Mouse (Mus musculus): ENCODE results near the gene Pcnx. TPM values are rescaled to one million over a fixed set of nuclear protein-coding genes. Genes with fewer than 3 reads are reported as not detected.

Gene Pcnx
- total RNA-seq, 2 experiments from 2014 or later = 91.5 to 99.8 TPM

DNA sequence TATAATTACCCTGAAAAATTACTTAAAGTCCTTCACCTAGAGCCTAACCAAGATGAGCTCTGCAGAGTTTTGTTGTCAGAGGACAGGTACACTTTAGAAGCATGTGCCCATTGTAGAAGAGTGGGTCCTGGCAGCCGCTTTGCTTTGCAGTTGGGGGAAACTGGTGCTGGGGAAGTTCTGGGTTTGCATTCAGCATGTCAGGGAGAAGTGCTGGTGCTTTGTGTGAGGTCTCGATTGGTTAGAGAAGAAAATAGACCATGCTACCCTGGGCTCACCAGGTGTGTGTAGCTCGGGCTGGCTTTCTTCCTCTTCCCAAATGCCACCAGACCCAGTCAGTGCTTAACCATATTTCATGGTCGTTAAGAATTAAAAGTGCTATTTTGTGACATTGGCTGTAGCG lies 25.2 kb downstream of the Pcnx start:
- intact Hi-C loops (cut with DNase I) = no loop called here
- DNase-seq (ENCODE audit: low spot score in 2 of 2) = no peak

DNA sequence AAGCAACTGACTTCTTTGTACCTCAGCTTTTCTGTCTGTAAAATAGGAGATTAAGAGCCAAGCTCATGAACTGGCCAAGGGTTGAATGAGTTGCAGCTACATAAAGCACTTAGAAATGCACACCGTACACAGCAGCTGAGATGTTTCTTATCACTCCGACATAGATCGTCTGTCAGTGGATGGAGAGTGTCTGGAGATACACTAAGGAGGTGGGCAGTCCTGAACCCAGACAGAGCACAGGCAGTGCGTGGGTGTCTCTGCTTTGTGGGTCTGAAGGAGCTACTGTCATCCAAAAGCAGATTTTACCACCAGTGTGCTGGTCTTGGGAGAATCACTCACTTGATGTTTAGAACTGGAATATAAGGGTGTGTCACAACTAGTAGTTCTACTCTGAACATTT lies 26.2 kb downstream of the Pcnx start:
- no peak for DNase-seq (ENCODE audit: low spot score in 2 of 2)
- intact Hi-C loops (cut with DNase I) = no loop called here

DNA sequence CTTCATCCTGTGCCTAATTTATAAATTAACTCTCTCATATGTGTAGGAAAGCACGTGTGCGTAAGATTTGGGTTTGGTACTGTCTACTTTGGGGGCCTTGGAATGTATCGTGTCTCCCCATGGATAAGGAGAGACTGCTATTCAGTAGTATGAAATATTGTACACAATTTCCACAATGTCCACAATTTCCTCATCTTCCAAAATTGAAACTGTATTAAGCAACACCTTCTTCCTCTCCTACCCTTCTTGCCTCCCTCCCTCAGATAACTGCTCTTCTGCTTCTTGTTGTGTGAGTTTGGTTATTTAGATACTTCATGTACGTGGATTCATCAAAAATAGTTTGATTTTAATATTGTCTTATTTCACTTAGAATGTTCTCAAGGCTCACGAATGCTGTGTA lies 29.1 kb downstream of the Pcnx start:
- intact Hi-C loops (cut with DNase I) = no loop called here
- no peak for DNase-seq (ENCODE audit: low spot score in 2 of 2)

DNA sequence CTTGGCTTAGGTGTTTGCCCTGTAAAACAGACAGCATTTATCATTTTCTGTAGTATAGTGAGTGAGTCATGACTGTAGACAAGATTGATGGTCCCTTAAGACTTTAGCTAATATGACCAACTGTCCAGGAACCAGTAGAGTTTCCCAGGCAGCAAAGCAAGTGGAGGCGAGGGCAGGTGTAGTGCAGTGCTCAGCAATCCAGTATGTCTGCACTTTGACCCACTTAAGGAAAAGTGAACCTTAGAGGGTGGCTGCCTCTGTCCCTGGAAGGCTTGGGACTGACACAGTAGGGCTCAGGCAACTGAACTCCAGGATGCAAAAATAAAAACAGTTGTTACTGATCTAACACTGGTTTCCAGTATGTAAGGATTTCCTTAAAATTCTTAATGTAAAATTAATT lies 32.1 kb downstream of the Pcnx start:
- DNase-seq (ENCODE audit: low spot score in 2 of 2) = no peak
- intact Hi-C loops (cut with DNase I) = no loop called here

DNA sequence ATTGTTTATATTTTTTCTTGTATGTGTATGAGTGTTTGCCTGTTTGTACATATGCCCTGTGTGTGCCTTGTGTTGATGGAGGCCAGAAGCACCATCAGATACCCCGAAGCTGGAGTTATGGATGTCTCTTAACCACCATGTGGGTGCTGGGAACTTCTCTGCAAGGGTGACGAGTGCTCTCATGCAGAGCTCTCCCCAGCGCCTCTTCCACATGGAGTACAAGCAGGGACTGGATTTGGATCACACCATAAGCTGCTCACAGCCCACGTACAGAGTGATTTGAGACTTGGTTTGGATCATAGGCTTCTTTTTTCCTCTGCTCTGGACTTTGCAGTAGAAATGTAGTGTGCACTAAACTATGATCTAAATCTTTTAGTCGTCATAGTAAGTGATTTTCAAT lies 34.5 kb downstream of the Pcnx start:
- intact Hi-C loops (cut with DNase I) = no loop called here
- peak in 1 of 2 experiments; percentile 85 for DNase-seq (ENCODE audit: low spot score in 2 of 2)

DNA sequence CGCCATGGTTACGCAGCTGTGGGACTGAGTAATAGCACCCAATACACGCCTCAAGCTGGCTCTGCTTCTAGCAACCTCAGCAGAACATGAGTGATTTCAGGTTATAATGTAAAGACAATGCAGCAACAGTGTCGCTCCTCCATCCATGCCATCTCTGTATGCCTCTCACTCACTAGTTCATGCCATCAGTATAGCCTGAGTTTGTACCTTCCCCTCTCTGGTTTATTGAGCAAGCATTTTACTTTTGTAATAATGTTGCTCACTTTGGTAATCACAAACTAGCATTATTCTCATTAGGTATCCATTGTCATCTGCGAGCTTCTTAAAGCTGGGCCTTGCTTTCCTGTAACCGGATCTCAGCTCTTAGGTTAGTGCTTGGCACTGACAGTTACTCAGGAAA lies 36.2 kb downstream of the Pcnx start:
- intact Hi-C loops (cut with DNase I) = no loop called here

DNA sequence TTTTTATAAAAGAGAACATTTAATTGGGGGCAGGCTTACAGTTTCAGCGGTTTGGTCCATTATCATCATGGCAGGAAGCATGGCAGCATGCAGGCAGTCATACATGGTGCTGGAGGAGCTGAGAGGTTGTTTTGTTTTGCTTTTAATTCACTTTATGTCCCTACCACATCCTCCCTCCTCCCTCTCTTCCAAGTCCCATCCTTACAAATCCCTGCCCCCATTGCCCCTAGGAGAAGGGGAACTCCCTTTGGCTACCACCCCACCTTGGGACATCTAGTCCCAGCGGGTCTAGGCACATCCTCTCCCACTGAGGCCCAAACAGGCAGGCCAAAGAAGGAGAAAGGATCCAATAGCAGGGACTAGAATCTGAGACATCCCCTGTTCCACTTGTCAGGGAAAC lies 44.6 kb downstream of the Pcnx start:
- no peak for DNase-seq (ENCODE audit: low spot score in 2 of 2)
- intact Hi-C loops (cut with DNase I) = no loop called here

More for the DNA sequence above, 36.2 kb downstream of the Pcnx start:
- peak in 1 of 2 experiments; percentile 12 for DNase-seq (ENCODE audit: low spot score in 2 of 2)

DNA sequence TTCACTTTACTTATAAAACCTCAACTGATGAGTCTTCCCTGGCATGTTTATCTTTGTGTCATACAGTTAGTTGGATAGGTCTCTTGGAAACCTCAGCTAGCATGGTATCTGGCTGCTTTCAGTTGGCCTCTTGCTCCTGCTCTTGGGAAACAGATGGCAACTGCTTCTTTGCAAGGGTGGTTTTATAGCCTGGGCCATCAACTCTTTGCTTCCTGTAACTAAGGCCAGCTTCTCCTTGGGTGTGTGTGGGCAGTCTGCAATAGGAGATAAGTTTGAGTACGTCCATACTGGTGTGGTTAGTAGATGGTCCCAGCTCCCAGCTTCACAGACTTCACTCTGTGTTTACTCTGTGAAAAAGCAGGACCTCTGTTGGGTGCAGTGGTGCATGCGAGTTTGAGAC lies 46.0 kb downstream of the Pcnx start:
- intact Hi-C loops (cut with DNase I) = no loop called here
- DNase-seq (ENCODE audit: low spot score in 2 of 2) = no peak

DNA sequence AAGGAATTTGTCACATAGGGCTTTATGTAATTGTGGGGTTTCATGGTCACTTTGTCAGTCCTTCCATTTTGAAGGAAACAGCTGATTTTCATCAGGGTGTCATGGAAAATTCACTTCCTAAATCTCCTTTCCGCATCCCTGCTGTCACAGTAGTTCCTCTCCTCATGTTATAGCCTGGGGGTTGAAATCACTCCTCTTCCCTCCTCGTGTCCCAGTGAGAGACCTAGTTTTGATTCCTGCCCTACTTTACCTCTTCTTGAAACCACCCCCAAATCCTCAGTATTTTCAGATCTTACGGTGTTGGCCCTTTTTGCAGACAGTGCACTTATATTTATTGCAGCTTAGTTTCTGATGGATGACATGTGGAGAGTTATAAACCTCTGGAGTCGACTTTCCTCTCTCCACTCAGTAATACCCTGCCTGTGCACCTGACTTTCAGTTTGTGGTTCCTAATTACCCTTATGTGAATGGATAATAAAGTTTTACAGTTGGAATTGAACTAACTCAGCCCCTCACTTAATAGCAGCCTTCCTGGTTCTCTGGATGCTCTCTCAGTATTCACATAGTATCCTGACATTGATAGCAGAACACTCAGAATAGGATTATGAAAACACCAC lies 48.0 kb downstream of the Pcnx start:
- DNase-seq (ENCODE audit: low spot score in 2 of 2) = peak in 1 of 2 experiments; percentile 53
- intact Hi-C loops (cut with DNase I) = no loop called here

DNA sequence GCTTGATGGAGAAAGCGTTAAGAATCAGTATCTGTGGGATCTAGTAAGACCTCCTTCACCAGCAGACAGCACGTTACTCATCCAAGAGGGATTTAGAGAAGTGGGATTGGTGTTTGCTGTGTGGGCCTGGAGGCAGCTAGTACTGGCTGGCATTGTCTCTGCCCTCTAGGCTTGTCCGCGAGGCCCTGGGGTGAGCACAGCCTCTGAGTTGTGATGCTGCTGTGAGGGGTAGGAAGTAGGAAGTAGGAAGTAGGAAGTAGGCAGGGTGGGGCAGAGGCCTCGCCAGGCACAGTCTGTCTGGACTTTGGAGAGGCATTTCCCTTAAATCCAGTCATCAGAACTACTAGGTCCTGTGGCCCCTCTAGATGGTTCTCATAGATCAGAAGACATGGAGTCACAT lies 50.6 kb downstream of the Pcnx start:
- no peak for DNase-seq (ENCODE audit: low spot score in 2 of 2)
- intact Hi-C loops (cut with DNase I) = no loop called here

DNA sequence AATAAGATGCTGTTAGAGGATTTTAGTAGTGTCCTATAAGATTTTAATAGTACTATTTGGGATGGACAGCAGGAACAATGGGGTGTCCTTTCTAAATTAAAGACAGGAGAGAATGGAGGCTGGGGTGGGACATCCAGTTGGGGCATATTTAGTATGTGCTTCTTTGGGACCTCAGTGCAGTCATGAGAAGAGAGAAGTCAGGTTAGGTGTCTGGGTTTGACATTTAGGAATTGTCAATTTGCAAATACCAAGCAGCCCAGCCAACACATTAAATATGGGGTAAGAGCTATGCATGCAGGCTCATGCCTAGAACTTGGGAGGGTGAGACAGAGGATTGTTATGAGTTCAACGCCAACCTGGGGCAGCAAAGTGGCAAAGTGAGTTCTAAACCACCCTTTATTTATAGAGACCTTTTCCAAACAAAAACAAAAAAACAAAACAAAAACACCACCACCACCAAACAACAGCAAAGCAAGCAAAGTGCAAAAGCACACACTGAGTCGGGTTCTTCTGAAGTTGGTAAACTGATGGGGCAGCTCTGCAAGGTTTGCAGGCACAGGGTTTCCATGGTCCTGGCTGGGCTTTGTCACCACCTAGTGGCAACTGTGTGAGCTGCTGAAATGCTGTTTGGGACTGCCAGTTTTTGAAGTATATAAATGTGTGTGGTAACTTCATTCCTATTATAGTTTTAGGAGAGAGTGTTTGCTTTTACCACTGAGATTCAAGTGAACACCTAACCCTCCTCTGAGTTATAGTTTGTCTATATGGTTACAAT lies 55.5 kb downstream of the Pcnx start:
- peak; percentile 65 to 86 for DNase-seq (ENCODE audit: low spot score in 2 of 2)
- intact Hi-C loops (cut with DNase I) = loop anchor here (1.0 to 2.0 kb wide), 2 partner anchors 57 to 119 kb away; no protein-coding TSS in a partner anchor

DNA sequence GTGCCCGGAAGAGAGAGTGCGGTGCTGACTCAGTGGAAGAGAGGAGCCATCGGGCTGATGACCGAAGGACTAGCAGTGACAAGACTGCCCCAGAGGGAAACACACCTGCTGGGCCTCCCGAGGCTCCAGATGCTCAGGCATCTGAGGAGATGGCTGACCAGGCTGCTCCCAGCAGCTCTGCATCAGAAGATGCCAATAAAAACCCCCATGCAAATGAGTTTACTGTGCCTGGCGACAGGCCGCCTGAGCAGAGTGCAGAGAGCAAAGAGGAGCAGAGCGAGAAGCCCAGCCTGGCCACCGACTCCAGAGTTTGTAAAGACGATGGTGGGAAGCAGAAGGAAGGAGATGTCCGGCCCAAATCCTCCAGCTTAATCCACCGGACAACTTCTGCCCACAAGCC lies 58.5 kb downstream of the Pcnx start:
- intact Hi-C loops (cut with DNase I) = no loop called here
- DNase-seq (ENCODE audit: low spot score in 2 of 2) = no peak

DNA sequence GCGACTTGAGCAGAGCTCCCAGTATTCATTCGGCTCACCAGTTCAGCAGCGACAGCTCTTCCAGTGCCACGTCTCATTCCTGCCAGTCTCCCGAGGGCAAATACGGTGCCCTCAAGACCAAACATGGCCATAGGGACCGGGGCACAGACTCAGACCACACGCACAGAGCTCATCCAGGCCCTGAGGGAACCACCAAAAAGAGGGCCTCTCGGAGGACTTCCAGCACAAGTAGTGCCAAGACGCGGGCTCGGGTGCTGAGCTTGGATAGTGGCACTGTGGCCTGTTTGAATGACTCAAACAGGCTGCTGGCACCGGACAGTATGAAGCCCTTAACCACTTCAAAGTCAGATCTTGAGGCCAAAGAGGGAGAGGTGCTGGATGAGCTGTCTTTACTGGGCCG lies 59.1 kb downstream of the Pcnx start:
- intact Hi-C loops (cut with DNase I) = no loop called here

DNA sequence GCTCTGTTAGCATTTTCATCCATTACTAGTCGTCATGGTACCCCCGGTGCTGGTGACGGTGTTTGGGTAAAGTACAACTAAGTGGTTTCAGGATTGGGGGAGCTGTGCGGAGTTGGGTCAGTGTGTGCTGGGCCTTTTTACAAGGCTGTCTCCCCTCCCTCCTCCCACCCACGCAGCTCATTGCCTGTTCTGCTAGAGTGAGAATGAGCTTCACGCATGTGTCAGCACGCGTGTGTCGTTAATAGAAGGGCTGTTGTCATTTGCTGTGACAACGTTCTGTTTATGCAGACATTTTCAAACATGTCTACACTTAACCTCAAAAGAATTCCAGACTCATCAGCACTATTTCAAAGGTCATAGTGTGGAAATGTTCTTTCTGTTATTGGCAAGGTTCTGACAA lies 60.2 kb downstream of the Pcnx start:
- no peak for DNase-seq (ENCODE audit: low spot score in 2 of 2)
- intact Hi-C loops (cut with DNase I) = no loop called here

More for the DNA sequence above, 59.1 kb downstream of the Pcnx start:
- DNase-seq (ENCODE audit: low spot score in 2 of 2) = no peak

DNA sequence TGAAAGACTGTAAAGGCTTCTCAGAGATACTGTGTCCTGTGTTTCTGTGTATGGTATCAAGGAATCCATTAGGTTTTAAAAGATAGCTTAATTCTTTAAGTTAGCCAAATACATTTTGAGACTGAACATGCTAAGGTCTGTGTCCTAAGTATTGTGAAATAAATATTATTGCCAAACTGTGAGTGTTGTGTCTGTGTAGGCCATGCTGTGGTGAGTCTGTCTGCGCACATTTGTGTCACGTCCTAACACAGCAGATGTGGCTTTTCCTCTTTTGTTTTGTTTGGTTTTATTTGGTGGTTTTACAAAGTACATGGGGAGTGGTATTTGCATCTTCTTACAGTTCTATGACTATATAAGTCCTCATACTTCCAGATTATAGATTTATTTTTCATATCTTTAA lies 60.8 kb downstream of the Pcnx start:
- intact Hi-C loops (cut with DNase I) = no loop called here
- DNase-seq (ENCODE audit: low spot score in 2 of 2) = no peak

DNA sequence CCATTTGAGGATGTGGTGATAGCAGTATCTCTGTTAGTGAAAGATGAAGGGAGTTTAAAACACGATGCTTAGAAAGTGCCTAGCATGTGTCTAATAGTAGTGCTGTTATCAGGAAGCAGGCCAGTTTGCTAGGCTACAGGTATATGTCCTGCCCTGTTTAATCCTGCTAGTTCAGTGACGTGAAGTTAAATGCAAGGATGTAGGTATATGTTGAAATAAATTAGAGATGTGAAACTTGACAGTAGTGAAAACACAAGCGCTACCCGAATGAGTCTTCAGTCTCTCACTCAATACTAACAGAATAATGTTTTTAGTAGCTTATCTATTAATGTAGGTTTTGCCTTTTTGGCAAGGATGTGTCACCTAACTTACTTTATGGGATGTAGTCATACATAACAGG lies 62.0 kb downstream of the Pcnx start:
- no peak for DNase-seq (ENCODE audit: low spot score in 2 of 2)
- intact Hi-C loops (cut with DNase I) = no loop called here

DNA sequence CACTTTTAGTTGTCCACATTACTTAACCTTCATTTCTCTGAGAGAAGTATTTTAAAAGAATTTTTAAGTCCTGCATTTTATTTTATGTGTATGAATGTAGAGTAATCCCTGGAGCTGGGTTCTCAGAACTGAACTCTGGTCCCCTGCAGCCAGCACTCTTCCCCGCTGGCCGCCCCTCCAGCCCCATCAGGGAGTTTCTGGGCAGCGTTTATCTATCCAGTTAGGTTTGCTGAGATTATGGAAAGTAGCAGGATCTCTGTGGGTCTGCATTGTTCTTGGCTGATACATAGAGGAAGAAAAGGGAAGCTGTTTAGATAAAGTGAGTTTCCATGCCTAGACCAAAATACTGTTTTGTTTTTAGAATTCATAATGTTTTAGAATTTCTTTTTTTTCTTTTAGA lies 63.0 kb downstream of the Pcnx start:
- DNase-seq (ENCODE audit: low spot score in 2 of 2) = no peak
- intact Hi-C loops (cut with DNase I) = no loop called here

DNA sequence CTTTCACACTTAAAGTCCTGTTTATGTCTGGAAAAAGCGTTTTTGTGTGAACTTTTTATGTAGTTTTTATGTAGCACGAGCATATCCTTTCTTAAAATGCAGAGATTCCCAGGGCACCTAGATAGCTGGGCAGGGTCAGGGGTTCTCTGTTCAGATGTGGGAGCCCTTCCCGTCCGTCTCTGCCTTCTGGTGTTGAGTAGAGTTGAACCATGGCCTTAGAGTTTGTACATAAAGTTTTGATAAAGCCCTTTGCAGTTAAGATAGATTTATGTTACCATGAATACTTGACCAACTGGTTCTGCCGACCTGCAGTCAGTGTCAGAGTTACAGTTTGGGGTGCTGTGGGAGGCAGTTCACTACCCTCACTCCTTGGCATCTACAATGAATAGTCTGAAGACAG lies 67.3 kb downstream of the Pcnx start:
- no peak for DNase-seq (ENCODE audit: low spot score in 2 of 2)
- intact Hi-C loops (cut with DNase I) = no loop called here

DNA sequence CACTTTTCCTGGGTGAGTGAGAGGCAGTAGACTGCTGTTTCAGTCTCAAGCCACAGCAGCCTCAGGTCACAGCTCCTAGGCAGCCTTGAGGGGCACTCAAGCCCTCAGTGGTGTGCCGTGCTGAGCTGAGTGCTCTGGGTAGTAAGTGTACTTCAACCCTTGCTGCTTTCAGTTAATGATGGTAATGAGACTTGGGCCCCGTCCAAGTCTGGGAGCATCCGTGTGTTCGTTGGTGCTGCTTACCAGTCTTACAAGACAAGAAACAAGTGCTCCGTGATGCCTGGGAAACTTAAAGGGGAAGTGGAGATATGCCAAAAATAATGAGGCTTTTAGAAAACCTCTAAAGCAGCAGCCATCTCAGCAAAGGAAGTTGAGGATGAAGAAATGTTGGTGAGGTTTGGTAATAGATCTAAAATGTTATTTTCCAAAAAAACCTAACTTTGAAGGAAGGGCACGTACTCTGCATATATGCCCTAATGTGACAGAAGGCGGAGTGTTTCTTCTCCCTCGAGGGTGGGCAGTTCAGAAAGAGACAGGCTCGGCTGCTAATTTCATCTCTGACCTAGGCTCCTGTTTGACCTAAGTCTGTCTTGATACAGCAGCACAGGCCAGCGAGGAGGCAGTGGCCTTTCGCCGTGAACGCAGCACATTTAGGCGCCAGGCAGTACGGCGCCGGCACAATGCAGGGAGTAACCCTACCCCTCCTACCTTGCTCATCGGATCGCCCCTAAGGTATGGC lies 68.0 kb downstream of the Pcnx start:
- DNase-seq (ENCODE audit: low spot score in 2 of 2) = no peak
- intact Hi-C loops (cut with DNase I) = no loop called here

DNA sequence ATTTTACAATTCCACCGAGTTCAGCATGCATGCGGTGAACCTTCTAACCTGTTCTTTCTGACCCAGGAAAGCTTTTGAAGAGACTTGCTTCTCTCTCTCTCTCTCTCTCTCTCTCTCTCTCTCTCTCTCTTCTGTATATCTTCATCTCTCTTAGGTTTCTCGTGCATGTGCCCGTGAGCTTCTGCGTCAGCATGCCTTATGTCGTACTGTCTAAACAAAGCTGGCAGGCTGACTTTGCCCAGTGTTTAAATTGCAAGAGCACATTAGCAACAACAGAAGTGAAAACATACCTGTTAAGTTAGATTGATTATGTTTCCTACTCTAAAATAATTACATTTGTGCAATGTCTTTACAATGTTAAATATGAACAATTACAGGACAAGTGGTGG lies 68.6 kb downstream of the Pcnx start:
- no peak for DNase-seq (ENCODE audit: low spot score in 2 of 2)
- intact Hi-C loops (cut with DNase I) = no loop called here

DNA sequence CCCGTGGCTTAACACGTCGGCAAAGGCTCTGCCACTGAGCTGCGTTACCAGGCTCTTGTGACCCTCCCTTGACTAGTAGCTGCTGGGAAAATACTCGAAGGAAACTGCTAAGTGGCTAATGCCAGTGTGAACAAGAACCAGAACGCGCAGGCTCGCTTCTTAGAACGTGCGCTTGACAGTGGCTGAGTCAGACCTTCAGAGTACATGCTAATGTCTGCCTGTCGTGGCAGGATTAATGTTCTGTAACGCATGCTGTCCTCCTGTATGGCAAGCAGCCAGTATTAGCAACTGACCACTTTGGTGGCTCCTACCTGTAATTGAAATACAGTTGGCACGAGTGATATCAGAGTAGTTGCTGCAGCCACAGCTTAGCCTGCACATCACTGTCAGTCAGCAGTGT lies 72.2 kb downstream of the Pcnx start:
- intact Hi-C loops (cut with DNase I) = no loop called here
- no peak for DNase-seq (ENCODE audit: low spot score in 2 of 2)
